Mouse (Mus musculus) gastrocnemius, adult 2 months (tissue): ENCODE data around the gene Kdm8. TPM values are rescaled to one million over a fixed set of nuclear protein-coding genes. Genes with fewer than 3 reads are reported as not detected.

ENCODE experiments used
- DNase-seq: peaks from one replicate; pipeline ENCODE4 v3.0.0; 2022
- H3K27ac ChIP-seq: fragments of 200-600 bp; 2 replicates; pipeline ENCODE4 v1.8.1; 2022; ENCODE audit warnings: mild to moderate bottlenecking
- H3K4me3 ChIP-seq: fragments of 200-600 bp; 2 replicates; pipeline ENCODE4 v1.8.1; 2022; ENCODE audit warnings: mild to moderate bottlenecking, moderate library complexity
- CTCF ChIP-seq: fragments of 200-600 bp; IDR thresholded peaks from 2 replicates; pipeline ENCODE4 v1.8.1; 2022; ENCODE audit warnings: antibody characterized with exemption, mild to moderate bottlenecking, moderate library complexity
- intact Hi-C: fragments of 180-260 bp; cut with DNase I; formaldehyde crosslinking; loops from one replicate; pipeline ENCODE4 v1.15.1; 2025
- long read RNA-seq, 2 experiments: library from polyadenylated mRNA; stranded (forward); transcript quantifications; one replicate each; pipeline ENCODE4 v2.0.0; 2021
- total RNA-seq, 2 experiments: library from RNA; stranded (reverse); gene quantifications; 2 replicates each; pipeline ENCODE4 v1.2.3; 2021

Kdm8 gene
- total RNA-seq: 1 to 10 TPM; 7.1 to 7.5 TPM
- long read RNA-seq, experiment 1, transcript Kdm8-201 (8 exons, 2,389 nt): major isoform, 11 of 11 reads
- long read RNA-seq, experiment 1, partial matches to known transcripts: 0 of 11 reads
- long read RNA-seq, experiment 1, other reads (novel, unspliced or antisense): 0 of 11 reads
- long read RNA-seq, experiment 2, transcript Kdm8-201 (8 exons, 2,389 nt): major isoform, 10 of 12 reads
- long read RNA-seq, experiment 2, partial matches to known transcripts: 2 of 12 reads
- long read RNA-seq, experiment 2, other reads (novel, unspliced or antisense): 0 of 12 reads

DNA sequence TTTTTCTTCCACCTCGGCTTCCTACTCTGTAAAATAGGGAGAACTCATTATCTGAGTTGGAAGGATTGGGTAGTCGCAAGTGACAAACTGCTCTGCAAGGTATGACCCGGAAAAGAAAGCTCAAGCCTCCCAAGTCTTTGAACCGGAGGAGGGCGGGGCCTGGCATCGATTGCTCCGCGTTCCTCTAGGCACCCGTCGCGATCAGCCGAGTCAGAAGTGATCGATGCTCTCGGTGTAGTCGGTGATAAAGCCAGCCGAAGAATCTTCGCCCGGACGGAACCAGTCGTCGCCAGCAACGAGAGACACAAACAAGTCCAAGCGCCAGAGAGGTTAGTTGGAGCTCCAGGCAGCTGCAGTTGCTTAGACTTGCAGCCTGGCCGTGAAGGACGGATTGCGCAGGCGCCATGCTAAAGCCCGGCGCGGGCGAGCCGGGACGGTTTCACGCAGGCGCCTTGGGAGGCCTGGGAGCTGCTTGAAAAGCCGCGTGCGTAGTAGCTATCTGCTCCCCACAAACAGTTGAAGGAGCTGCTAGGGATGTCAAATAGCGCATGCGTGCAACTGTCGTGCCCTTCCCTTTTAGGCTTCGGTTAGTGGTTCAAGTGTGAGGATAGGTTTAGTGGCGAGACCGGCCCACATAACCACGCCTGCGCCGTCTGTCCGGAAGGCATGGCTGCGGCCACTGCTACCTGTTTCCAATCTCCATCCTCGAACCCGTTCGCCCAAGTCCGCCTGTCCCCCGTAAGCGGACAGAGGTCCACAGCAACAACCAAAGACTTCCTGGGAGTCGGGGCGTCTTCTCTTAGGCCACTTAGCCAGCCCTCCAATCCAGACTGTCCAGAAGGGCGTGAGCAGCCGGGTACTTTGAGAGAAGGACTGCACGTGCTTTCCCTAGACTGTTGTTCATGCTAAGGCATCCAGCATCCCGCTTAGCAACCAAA, at the start of gene Kdm8:
TSS of gene Kdm8 (plus strand) at position 213 of the 938 bp plus-strand sequence.
- DNase-seq: peak; percentile 96
- intact Hi-C loops: no loop called here
- H3K27ac ChIP-seq: peak within 1 kb of the TSS; percentile 95
- H3K4me3 ChIP-seq: peak within 1 kb of the TSS; percentile 78
- TF ChIP-seq CTCF: no peak

DNA sequence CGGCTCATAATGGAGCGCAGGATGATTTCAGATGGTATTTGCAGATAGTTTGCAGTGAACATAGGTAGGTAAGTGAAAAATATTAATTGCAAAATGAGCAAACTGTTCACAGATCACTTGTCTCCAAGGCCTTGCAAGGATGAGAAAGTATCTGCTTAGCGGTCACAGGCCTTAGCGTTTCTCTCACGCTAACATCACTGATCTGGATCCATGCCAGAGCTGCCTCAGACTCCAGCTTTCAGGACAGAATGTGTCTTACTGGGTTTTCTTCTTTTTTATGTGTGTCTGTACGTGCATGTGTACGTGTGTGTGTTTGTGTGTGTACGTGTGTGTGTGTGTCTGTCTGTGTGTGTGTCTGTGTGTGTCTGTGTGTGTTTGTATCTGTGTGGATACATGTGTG, 46.4 kb upstream of the Kdm8 start:
- Histone ChIP-seq H3K27ac (no peak overlapping the region), H3K4me3 (no peak overlapping the region)
- intact Hi-C loops: loop anchor here (10.0 kb wide), 1 partner anchor 1013 kb away; no protein-coding TSS in a partner anchor
- no peak for TF ChIP-seq CTCF
- no peak for DNase-seq

GRCm38 (mm10) chr7:125398687-125399086, 45.8 kb upstream of the Kdm8 start:
- Histone ChIP-seq H3K27ac (no peak overlapping the region), H3K4me3 (no peak overlapping the region)
- no peak for TF ChIP-seq CTCF
- intact Hi-C loops: loop anchor here (10.0 kb wide), 1 partner anchor 1014 kb away; no protein-coding TSS in a partner anchor
- DNase-seq: peak; percentile 31

- intact Hi-C loops: no loop called here
- no peak for DNase-seq
- TF ChIP-seq CTCF: no peak
- no peak overlapping the region for H3K27ac ChIP-seq
- no peak overlapping the region for H3K4me3 ChIP-seq
Observed at GRCm38 (mm10) chr7:125407136-125407535, 37.3 kb upstream of the Kdm8 start.

GRCm38 (mm10) chr7:125415087-125415486, 29.4 kb upstream of the Kdm8 start:
- Histone ChIP-seq H3K4me3 (no peak overlapping the region), H3K27ac (no peak overlapping the region)
- DNase-seq: no peak
- no peak for TF ChIP-seq CTCF
- intact Hi-C loops: no loop called here

DNA sequence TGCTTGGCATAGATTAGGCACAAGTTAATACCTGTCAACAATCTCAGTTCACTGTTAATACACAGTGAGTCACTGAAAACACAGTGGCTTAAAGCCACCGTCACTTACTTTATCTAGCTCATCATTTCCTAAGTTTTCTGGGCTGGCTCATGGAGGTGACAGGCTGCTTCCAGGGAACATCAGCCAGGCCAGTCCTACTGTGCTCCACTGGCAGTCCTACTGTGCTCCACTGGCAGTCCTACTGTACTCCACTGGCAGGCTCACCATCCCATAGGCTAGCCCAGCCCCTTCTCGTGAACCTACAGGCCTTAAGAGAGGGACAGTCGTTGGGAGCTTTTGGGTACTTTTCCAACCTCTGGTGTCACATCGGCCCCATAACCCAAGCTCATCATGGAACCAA, 28.7 kb upstream of the Kdm8 start:
- TF ChIP-seq CTCF: no peak
- Histone ChIP-seq H3K27ac (no peak overlapping the region), H3K4me3 (no peak overlapping the region)
- intact Hi-C loops: no loop called here
- DNase-seq: no peak

- Histone ChIP-seq H3K4me3 (no peak overlapping the region), H3K27ac (no peak overlapping the region)
- intact Hi-C loops: no loop called here
- no peak for DNase-seq
- no peak for TF ChIP-seq CTCF
Observed at GRCm38 (mm10) chr7:125416762-125417161, 27.7 kb upstream of the Kdm8 start.

DNA sequence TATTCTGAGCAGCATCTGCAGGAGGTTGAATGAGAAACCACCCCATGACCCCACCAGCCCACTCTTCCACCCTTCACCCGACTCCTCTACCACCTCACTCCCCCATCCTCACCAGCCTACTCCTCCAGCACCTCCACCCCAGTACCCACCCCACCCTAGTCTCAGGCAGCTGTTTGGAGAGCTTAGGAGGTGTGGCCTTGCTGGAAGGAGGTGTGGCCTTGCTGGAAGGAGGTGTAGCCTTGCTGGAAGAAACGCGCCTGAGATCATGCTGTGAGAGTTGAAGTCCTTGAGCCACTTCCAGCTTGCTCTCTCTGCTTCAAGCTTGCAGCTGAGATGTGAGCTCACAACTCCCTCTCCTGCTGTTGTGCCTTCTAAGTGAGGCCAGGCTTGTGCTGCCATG, 26.1 kb upstream of the Kdm8 start:
- no peak overlapping the region for H3K27ac ChIP-seq
- no peak overlapping the region for H3K4me3 ChIP-seq
- DNase-seq: no peak
- intact Hi-C loops: no loop called here
- TF ChIP-seq CTCF: no peak

DNA sequence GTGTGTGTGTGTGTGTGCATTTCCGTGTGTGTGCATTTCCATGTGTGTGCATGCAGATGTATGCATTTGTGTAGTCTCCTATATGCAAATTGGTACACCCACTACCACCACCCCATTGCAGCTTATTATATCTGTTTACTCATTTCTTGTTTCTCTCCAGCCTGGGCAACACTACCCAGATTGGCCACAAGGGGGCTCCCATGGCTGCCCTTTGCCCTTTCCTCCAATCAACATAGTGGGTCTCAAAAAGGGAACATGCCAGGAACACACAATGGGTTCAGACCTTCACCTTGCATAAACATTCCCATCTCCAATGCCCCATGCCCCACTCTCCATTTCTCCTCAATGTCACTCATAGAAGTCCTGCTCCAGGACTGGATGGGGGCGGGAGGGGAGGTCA, 24.3 kb upstream of the Kdm8 start:
- TF ChIP-seq CTCF: peak; percentile 74
- intact Hi-C loops: loop anchor here (2.0 kb wide), 2 partner anchors 161 to 219 kb away; no protein-coding TSS in a partner anchor

GRCm38 (mm10) chr7:125421911-125422310, 22.6 kb upstream of the Kdm8 start:
- H3K4me3 ChIP-seq: no peak overlapping the region
- TF ChIP-seq CTCF: no peak
- intact Hi-C loops: loop anchor here (2.0 kb wide), 2 partner anchors 159 to 217 kb away; no protein-coding TSS in a partner anchor

More for the DNA sequence above, 24.3 kb upstream of the Kdm8 start:
- H3K4me3 ChIP-seq: no peak overlapping the region
- no peak overlapping the region for H3K27ac ChIP-seq
- DNase-seq: peak; percentile 42

GRCm38 (mm10) chr7:125423056-125423455, 21.4 kb upstream of the Kdm8 start:
- intact Hi-C loops: no loop called here
- Histone ChIP-seq H3K27ac (no peak overlapping the region), H3K4me3 (no peak overlapping the region)
- DNase-seq: no peak
- TF ChIP-seq CTCF: no peak

More at GRCm38 (mm10) chr7:125421911-125422310, 22.6 kb upstream of the Kdm8 start:
- H3K27ac ChIP-seq: no peak overlapping the region
- DNase-seq: no peak

GRCm38 (mm10) chr7:125427492-125428090, 16.9 kb upstream of the Kdm8 start:
- intact Hi-C loops: no loop called here
- TF ChIP-seq CTCF: no peak
- no peak overlapping the region for H3K4me3 ChIP-seq

More at GRCm38 (mm10) chr7:125427492-125428090, 16.9 kb upstream of the Kdm8 start:
- DNase-seq: peak; percentile 34
- H3K27ac ChIP-seq: no peak overlapping the region
